Mouse (Mus musculus): ENCODE measurements around the gene Knstrn. TPM values are rescaled to one million over a fixed set of nuclear protein-coding genes. Genes with fewer than 3 reads are reported as not detected.

Knstrn gene
- polyA plus RNA-seq, 1 experiment from 2014 or later, result 127 TPM

DNA sequence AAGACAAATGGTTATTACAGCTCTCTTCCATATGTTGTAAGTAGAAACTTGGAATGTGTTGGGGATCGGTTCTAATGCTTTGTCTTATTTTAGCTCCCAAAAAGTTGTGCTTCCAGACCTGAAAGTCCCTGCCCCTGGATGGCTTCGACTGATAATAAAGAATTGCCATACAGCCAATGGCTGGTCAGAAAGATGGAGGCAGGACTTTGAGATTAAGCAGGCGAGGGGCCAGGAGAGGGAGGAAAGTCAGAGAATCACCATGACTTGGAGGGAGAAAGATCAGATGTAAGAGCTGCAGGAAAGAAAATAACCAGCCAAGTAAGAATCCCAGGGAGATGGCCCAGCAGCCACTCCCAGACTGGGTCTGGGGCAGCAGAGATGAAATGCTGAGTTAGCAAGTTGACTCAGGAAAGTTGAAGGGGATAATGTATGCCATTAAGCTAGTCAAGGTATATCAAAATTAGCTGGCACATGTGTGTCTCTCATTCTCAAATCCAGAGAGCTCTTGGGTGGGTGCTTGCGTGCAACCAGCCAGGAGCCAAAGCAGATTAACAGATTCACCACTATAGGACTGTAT lies 11.2 kb upstream of the Knstrn start:
- DNase-seq (ENCODE audit: low spot score), result no peak
- 0 out of 2 replicates have a peak, but pooled peaks cover 10% of the 10 kb centered on the region for H3K4me1 ChIP-seq
- no peaks in the 10 kb centered on the region for H3K36me3 ChIP-seq
- 0 out of 2 replicates have a peak, but pooled peaks cover 2% of the 10 kb centered on the region for H3K9me3 ChIP-seq
- H3K4me3 ChIP-seq, result no peak overlapping the region
- H3K27me3 ChIP-seq (ENCODE audit: insufficient read depth, poor library complexity, severe bottlenecking), result peaks cover 3% of the 10 kb centered on the region; the same call in 1 of the 2 replicates
- H3K27ac ChIP-seq, result no peak overlapping the region
- WGBS, result 60% methylated on average over 4 of the region's 4 CpGs

GRCm38 (mm10) chr2:118804474-118804873 lies 9.3 kb upstream of the Knstrn start:
- WGBS, result 71% methylated on average over 2 of the region's 2 CpGs
- no peak for DNase-seq (ENCODE audit: low spot score)
- Histone ChIP-seq H3K27ac (no peak overlapping the region), H3K4me3 (no peak overlapping the region), H3K4me1 (0 out of 2 replicates have a peak, but pooled peaks cover 10% of the 10 kb centered on the region), H3K27me3 (ENCODE audit: insufficient read depth, poor library complexity, severe bottlenecking) (peaks cover 3% of the 10 kb centered on the region; the same call in 1 of the 2 replicates), H3K36me3 (no peaks in the 10 kb centered on the region), H3K9me3 (no peaks in the 10 kb centered on the region)

GRCm38 (mm10) chr2:118805137-118805536 lies 8.7 kb upstream of the Knstrn start:
- DNase-seq (ENCODE audit: low spot score), result no peak
- H3K4me3 ChIP-seq, result no peak overlapping the region
- WGBS, result 25% methylated on average over 3 of the region's 3 CpGs

GRCm38 (mm10) chr2:118805756-118806155 lies 8.0 kb upstream of the Knstrn start:
- WGBS, result 27% methylated on average over 3 of the region's 3 CpGs
- 0 out of 2 replicates have a peak, but pooled peaks cover 10% of the 10 kb centered on the region for H3K4me1 ChIP-seq

More at GRCm38 (mm10) chr2:118805137-118805536, 8.7 kb upstream of the Knstrn start:
- peaks cover 3% of the 10 kb centered on the region; the same call in 1 of the 2 replicates for H3K27me3 ChIP-seq (ENCODE audit: insufficient read depth, poor library complexity, severe bottlenecking)
- H3K9me3 ChIP-seq, result no peaks in the 10 kb centered on the region
- 0 out of 2 replicates have a peak, but pooled peaks cover 10% of the 10 kb centered on the region for H3K4me1 ChIP-seq
- no peak overlapping the region for H3K27ac ChIP-seq
- H3K36me3 ChIP-seq, result no peaks in the 10 kb centered on the region

DNA sequence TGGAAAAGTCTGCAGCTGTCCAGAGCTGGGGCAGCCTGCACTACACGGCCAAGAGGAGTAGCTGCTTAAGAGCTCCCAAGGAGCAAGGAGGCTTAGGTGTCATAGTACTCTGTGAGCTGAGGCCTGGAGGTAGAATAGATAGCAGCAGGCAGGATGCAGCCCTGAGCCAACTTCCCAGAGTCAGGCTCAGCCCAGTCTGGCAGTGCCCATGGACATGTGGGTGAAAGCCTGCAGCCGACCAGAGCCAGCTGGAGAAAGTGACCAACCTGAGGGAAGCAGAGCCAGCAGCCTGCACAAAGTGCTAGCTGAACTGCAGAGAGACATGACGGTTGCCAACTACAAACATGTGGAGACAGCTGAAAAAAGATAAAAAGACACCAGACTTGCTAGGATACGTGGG lies 6.9 kb upstream of the Knstrn start:
- WGBS, result 54% methylated on average over 4 of the region's 4 CpGs
- H3K9me3 ChIP-seq, result no peaks in the 10 kb centered on the region
- no peak overlapping the region for H3K4me3 ChIP-seq
- H3K4me1 ChIP-seq, result 0 out of 2 replicates have a peak, but pooled peaks cover 10% of the 10 kb centered on the region
- H3K27me3 ChIP-seq (ENCODE audit: insufficient read depth, poor library complexity, severe bottlenecking), result peaks cover 3% of the 10 kb centered on the region; the same call in 1 of the 2 replicates
- no peaks in the 10 kb centered on the region for H3K36me3 ChIP-seq
- no peak overlapping the region for H3K27ac ChIP-seq
- DNase-seq (ENCODE audit: low spot score), result no peak

More at GRCm38 (mm10) chr2:118805756-118806155, 8.0 kb upstream of the Knstrn start:
- H3K9me3 ChIP-seq, result no peaks in the 10 kb centered on the region
- H3K27me3 ChIP-seq (ENCODE audit: insufficient read depth, poor library complexity, severe bottlenecking), result peaks cover 3% of the 10 kb centered on the region; the same call in 1 of the 2 replicates
- no peak overlapping the region for H3K27ac ChIP-seq
- H3K4me3 ChIP-seq, result no peak overlapping the region
- no peak for DNase-seq (ENCODE audit: low spot score)
- H3K36me3 ChIP-seq, result no peaks in the 10 kb centered on the region

- Histone ChIP-seq H3K36me3 (peaks cover 6% of the 10 kb centered on the region; the same call in 1 of the 2 replicates), H3K9me3 (no peaks in the 10 kb centered on the region), H3K4me3 (no peak overlapping the region), H3K27ac (no peak overlapping the region), H3K4me1 (peaks cover 24% of the 10 kb centered on the region), H3K27me3 (ENCODE audit: insufficient read depth, poor library complexity, severe bottlenecking) (peaks cover 3% of the 10 kb centered on the region; the same call in 1 of the 2 replicates)
- WGBS, result 23% methylated on average over 2 of the region's 2 CpGs
- no peak for DNase-seq (ENCODE audit: low spot score)
Observed at GRCm38 (mm10) chr2:118810861-118811260, 2.9 kb upstream of the Knstrn start.

GRCm38 (mm10) chr2:118812724-118813123 lies 1.1 kb upstream of the Knstrn start:
- H3K27ac ChIP-seq, result no peak overlapping the region
- H3K4me3 ChIP-seq, result no peak overlapping the region
- no peaks in the 10 kb centered on the region for H3K27me3 ChIP-seq (ENCODE audit: insufficient read depth, poor library complexity, severe bottlenecking)
- peaks cover 18% of the 10 kb centered on the region for H3K4me1 ChIP-seq
- WGBS, result 56% methylated on average over 1 of the region's 1 CpGs
- H3K9me3 ChIP-seq, result no peaks in the 10 kb centered on the region
- no peak for DNase-seq (ENCODE audit: low spot score)
- H3K36me3 ChIP-seq, result peaks cover 19% of the 10 kb centered on the region

GRCm38 (mm10) chr2:118822800-118823199 lies 9.0 kb downstream of the Knstrn start:
- 87% methylated on average over 5 of the region's 5 CpGs for WGBS

GRCm38 (mm10) chr2:118824396-118824795 lies 10.6 kb downstream of the Knstrn start:
- no peaks in the 10 kb centered on the region for H3K27me3 ChIP-seq (ENCODE audit: insufficient read depth, poor library complexity, severe bottlenecking)
- peak; percentile 19 for DNase-seq (ENCODE audit: low spot score)
- H3K4me1 ChIP-seq, result no peaks in the 10 kb centered on the region
- H3K36me3 ChIP-seq, result peaks cover 81% of the 10 kb centered on the region
- H3K4me3 ChIP-seq, result no peak overlapping the region
- no peak overlapping the region for H3K27ac ChIP-seq
- no peaks in the 10 kb centered on the region for H3K9me3 ChIP-seq
- 97% methylated on average over 4 of the region's 4 CpGs for WGBS

More at GRCm38 (mm10) chr2:118822800-118823199, 9.0 kb downstream of the Knstrn start:
- peaks cover 82% of the 10 kb centered on the region for H3K36me3 ChIP-seq
- no peaks in the 10 kb centered on the region for H3K27me3 ChIP-seq (ENCODE audit: insufficient read depth, poor library complexity, severe bottlenecking)
- H3K4me3 ChIP-seq, result no peak overlapping the region
- DNase-seq (ENCODE audit: low spot score), result no peak
- no peak overlapping the region for H3K27ac ChIP-seq
- H3K4me1 ChIP-seq, result no peaks in the 10 kb centered on the region
- H3K9me3 ChIP-seq, result no peaks in the 10 kb centered on the region

- no peak overlapping the region for H3K4me3 ChIP-seq
- peaks cover 98% of the 10 kb centered on the region for H3K36me3 ChIP-seq
- H3K9me3 ChIP-seq, result no peaks in the 10 kb centered on the region
- no peak for DNase-seq (ENCODE audit: low spot score)
- no peaks in the 10 kb centered on the region for H3K27me3 ChIP-seq (ENCODE audit: insufficient read depth, poor library complexity, severe bottlenecking)
- WGBS, result 91% methylated on average over 5 of the region's 5 CpGs
- no peak overlapping the region for H3K27ac ChIP-seq
- H3K4me1 ChIP-seq, result no peaks in the 10 kb centered on the region
Observed at GRCm38 (mm10) chr2:118829096-118829495, 15.3 kb downstream of the Knstrn start.

DNA sequence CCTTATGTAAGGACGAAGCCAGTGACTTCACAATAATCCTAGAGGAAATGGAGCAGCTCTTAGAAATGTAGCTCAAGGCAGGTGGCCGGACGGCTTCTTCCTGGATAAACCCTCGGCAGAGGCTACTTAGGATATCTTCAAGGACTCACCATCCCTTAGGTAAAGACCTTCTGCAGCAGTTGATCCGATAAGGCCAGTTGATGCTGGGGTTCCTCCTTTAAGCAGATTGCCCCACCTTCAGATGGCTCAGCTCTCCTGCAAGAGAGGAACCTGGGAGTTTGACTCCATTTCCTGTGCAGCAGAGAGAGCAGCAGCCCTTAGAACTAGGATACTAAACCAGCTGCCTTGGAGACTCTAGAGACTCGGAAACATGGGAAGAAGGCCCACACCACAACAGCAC lies 20.3 kb downstream of the Knstrn start:
- Histone ChIP-seq H3K36me3 (peaks cover 70% of the 10 kb centered on the region), H3K4me3 (no peak overlapping the region), H3K27me3 (ENCODE audit: insufficient read depth, poor library complexity, severe bottlenecking) (no peaks in the 10 kb centered on the region), H3K9me3 (no peaks in the 10 kb centered on the region), H3K27ac (no peak overlapping the region), H3K4me1 (peaks cover 17% of the 10 kb centered on the region; the same call in 1 of the 2 replicates)
- WGBS, result 92% methylated on average over 6 of the region's 6 CpGs
- DNase-seq (ENCODE audit: low spot score), result no peak

- no peaks in the 10 kb centered on the region for H3K27me3 ChIP-seq (ENCODE audit: insufficient read depth, poor library complexity, severe bottlenecking)
- H3K27ac ChIP-seq, result no peak overlapping the region
- no peak overlapping the region for H3K4me3 ChIP-seq
- no peak for DNase-seq (ENCODE audit: low spot score)
- peaks cover 17% of the 10 kb centered on the region; the same call in 1 of the 2 replicates for H3K4me1 ChIP-seq
- H3K9me3 ChIP-seq, result no peaks in the 10 kb centered on the region
- WGBS, result 80% methylated on average over 6 of the region's 6 CpGs
- peaks cover 59% of the 10 kb centered on the region for H3K36me3 ChIP-seq
Observed at GRCm38 (mm10) chr2:118835115-118835514, 21.3 kb downstream of the Knstrn start.

DNA sequence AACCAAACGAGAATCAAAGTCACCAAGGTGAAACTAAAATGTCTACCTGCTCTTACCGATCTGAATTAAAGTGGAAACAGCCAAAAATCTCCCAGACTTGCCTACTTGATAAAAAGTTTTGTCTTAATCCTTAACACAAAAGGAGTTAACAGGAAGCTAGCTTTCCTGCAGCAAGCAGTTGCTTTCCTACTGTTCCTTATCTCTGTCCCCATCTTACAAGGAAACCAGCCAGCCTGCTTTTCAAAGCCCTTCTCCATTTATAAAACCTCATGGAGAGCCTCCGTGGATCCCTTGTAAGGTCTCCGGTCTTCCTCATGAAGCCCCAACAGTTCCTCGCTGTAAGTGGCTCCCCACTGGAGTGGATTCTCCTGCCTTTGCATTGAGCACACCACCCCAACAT lies 24.5 kb downstream of the Knstrn start:
- H3K36me3 ChIP-seq, result peaks cover 27% of the 10 kb centered on the region
- H3K27ac ChIP-seq, result no peak overlapping the region
- H3K4me3 ChIP-seq, result no peak overlapping the region
- DNase-seq (ENCODE audit: low spot score), result no peak
- 30% methylated on average over 5 of the region's 5 CpGs for WGBS
- H3K4me1 ChIP-seq, result peaks cover 20% of the 10 kb centered on the region
- H3K9me3 ChIP-seq, result no peaks in the 10 kb centered on the region
- no peaks in the 10 kb centered on the region for H3K27me3 ChIP-seq (ENCODE audit: insufficient read depth, poor library complexity, severe bottlenecking)

Measured in heart, embryonic 10.5 days (tissue).